Mouse (Mus musculus) C2C12 (cell line): ENCODE measurements around the gene Scyl2. TPM values are rescaled to one million over a fixed set of nuclear protein-coding genes. Genes with fewer than 3 reads are reported as not detected.
"Not testable (repeated sequence)": the region's sequence is repeated elsewhere in the genome, so short reads cannot be mapped to it uniquely, and the experiment has no call there.

Experiments used
- H3K27me3 ChIP-seq: one replicate; pipeline ENCODE4 v1.6.1; 2011; ENCODE audit not compliant: control insufficient read depth, insufficient read depth, insufficient read length
- H3K36me3 ChIP-seq: one replicate; pipeline ENCODE4 v1.6.1; 2011; ENCODE audit not compliant: control insufficient read depth, insufficient read depth
- H3K4me3 ChIP-seq: one replicate; pipeline ENCODE4 v1.5.1; 2011; ENCODE audit warnings: mild to moderate bottlenecking, control low read depth; ENCODE audit not compliant: poor library complexity, insufficient read depth, severe bottlenecking
- H3K79me2 ChIP-seq: one replicate; pipeline ENCODE4 v1.6.1; 2011; ENCODE audit not compliant: control insufficient read depth, insufficient read depth
- H3K79me3 ChIP-seq: one replicate; pipeline ENCODE4 v1.6.1; 2011; ENCODE audit warnings: low read depth, control low read depth
- H3ac ChIP-seq: one replicate; pipeline ENCODE3; 2011; ENCODE audit warnings: low read depth; ENCODE audit not compliant: control insufficient read depth, insufficient read length
- CEBPB ChIP-seq: IDR thresholded peaks from one replicate; pipeline ENCODE4 v1.6.1; 2011; ENCODE audit warnings: low read depth, mild to moderate bottlenecking, control low read depth, moderate library complexity
- CTCF ChIP-seq: IDR thresholded peaks from one replicate; pipeline ENCODE4 v1.5.1; 2011; ENCODE audit not compliant: control insufficient read depth, insufficient read depth, insufficient read length
- FOSL1 ChIP-seq: IDR thresholded peaks from one replicate; pipeline ENCODE4 v1.8.0; 2011; ENCODE audit warnings: mild to moderate bottlenecking, low read length; ENCODE audit not compliant: poor library complexity, insufficient read depth, severe bottlenecking
- MAX ChIP-seq: IDR thresholded peaks from one replicate; pipeline ENCODE4 v1.6.1; 2011; ENCODE audit warnings: mild to moderate bottlenecking, control low read depth
- MYOD1 ChIP-seq: IDR thresholded peaks from one replicate; pipeline ENCODE4 v1.6.1; 2011; ENCODE audit warnings: low read depth; ENCODE audit not compliant: control insufficient read depth, insufficient read length
- MYOG ChIP-seq: IDR thresholded peaks from one replicate; pipeline ENCODE4 v1.6.1; 2011; ENCODE audit not compliant: control insufficient read depth, insufficient read length; ENCODE audit errors: extremely low read depth
- USF1 ChIP-seq: IDR thresholded peaks from one replicate; pipeline ENCODE4 v1.6.1; 2011; ENCODE audit warnings: low read depth, mild to moderate bottlenecking, control low read depth, moderate library complexity
- polyA plus RNA-seq: library from polyadenylated mRNA; unstranded; fragments of >200 nt; fragmentation: generic; extraction: Trizol; gene quantifications from one replicate; pipeline ENCODE4 v1.2.1, GENCODE M21; 2012; ENCODE audit warnings: missing spikeins

Gene Scyl2
- polyA plus RNA-seq, 1 experiment: 6.7 TPM

DNA sequence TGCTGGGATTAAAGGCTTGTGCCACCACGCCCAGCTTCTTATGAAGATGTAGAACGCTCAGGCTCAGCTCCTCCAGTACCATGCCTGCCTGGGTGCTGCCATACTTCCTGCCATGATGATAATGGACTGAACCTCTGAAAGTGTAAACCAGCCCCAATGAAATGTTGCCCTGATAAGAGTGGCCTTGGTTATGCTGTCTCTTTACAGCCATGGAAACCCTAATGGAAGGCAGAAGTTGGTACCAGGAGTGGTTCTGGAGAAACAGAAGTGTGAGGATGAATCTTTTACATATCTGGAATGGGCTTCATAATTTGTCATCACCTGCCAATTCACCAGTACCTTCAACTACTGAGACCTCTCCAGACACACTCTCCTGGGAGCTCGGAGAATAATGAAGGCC is 11.9 kb upstream of the Scyl2 start:
- no peak for TF ChIP-seq CTCF
- no peak for TF ChIP-seq MYOG
- TF ChIP-seq FOSL1: no peak
- TF ChIP-seq MAX: no peak
- no peak for TF ChIP-seq USF1
- no peak for TF ChIP-seq CEBPB
- no peak for TF ChIP-seq MYOD1
- H3K79me3 ChIP-seq: no peaks in the 10 kb centered on the region
- H3K79me2 ChIP-seq: no peaks in the 10 kb centered on the region
- H3K27me3 ChIP-seq: no peaks in the 10 kb centered on the region
- no peak overlapping the region for H3ac ChIP-seq
- H3K36me3 ChIP-seq: no peaks in the 10 kb centered on the region
- H3K4me3 ChIP-seq: no peak overlapping the region

DNA sequence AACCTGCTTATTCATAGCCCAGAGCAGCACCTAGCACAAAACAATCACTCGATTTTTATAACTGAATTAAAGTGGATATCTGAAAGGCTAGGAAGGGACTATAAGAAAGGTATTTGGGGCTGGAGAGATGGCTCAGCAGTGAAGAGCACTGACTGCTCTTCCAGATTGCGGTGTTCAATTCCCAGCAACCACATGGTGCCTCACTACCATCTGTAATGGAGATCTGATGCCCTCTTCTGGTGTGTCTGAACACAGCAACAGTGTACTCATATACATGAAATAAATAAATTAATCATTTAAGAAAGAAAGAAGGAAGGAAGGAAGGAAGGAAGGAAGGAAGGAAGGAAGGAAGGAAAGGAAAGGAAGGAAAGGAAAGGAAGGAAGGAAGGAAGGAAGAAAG is 10.2 kb upstream of the Scyl2 start:
- H3ac ChIP-seq, H3K36me3 ChIP-seq, H3K79me3 ChIP-seq, H3K4me3 ChIP-seq, H3K79me2 ChIP-seq, H3K27me3 ChIP-seq: not testable (repeated sequence)

DNA sequence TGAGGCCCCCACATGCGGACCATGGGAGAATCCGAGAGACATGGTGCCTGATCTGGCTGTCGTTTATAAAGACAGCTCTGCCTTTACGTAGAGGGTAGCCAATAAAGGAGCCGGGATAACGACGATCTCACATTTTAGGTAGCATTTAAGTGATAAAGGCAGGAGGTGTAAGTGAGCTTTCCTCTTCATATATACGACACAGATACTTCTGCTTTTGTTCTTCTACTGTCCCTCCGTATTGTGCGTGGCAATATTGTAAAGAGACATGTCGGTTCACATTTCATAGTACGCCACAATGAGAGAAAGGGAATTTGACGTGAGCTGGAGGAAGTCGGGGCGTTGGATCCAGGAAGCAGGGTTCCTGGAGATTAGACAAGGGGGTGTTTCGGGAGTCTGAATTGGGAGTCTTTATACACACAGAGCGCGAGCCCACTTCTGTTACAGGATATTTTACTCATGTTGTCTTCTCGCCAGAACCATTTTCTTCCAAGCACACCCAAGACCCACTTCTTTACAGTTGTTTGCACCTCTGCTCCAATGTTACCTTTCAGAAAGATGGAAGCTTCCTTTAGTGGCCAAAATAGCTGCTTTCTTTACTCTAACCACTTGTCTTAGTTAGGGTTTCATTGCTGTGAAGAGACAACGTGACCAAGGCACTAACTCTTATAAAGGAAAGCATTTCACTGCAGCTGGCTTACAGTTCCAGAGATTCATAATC is 9.3 kb upstream of the Scyl2 start:
- Histone ChIP-seq H3K27me3 (peaks cover 4% of the 10 kb centered on the region), H3ac (no peak overlapping the region), H3K4me3 (no peak overlapping the region), H3K36me3 (no peaks in the 10 kb centered on the region), H3K79me2 (no peaks in the 10 kb centered on the region), H3K79me3 (no peaks in the 10 kb centered on the region)
- TF ChIP-seq USF1 (no peak), CTCF (no peak), FOSL1 (no peak), MAX (no peak)

DNA sequence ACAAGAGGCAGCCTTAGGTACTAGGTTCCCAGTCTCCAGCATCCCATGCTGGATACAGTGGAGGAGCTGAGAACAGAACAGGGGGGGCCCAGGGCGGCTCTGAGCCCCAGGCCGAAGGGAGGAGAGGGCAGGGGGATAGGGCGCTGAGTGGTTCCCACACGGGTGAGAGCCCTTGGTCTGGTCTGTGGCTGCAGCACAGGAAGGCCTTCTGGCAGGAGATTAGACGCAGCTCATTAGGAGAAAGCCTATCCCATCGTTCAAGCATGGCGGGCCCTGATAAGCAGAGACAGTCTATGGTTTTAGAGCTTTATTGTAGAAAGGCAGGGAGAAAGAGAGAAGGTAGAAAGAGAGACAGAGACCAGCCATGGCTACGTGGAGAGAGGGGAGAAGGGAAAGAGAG is 3.9 kb upstream of the Scyl2 start:
- peaks cover 14% of the 10 kb centered on the region for H3K79me2 ChIP-seq
- no peak overlapping the region for H3K4me3 ChIP-seq
- H3ac ChIP-seq: no peak overlapping the region
- no peak for TF ChIP-seq MAX
- TF ChIP-seq MYOG: no peak
- TF ChIP-seq CTCF: no peak
- TF ChIP-seq FOSL1: no peak
- no peak for TF ChIP-seq CEBPB
- no peak for TF ChIP-seq USF1
- TF ChIP-seq MYOD1: no peak
- peaks cover 8% of the 10 kb centered on the region for H3K79me3 ChIP-seq
- H3K36me3 ChIP-seq: no peaks in the 10 kb centered on the region
- H3K27me3 ChIP-seq: peaks cover 12% of the 10 kb centered on the region

DNA sequence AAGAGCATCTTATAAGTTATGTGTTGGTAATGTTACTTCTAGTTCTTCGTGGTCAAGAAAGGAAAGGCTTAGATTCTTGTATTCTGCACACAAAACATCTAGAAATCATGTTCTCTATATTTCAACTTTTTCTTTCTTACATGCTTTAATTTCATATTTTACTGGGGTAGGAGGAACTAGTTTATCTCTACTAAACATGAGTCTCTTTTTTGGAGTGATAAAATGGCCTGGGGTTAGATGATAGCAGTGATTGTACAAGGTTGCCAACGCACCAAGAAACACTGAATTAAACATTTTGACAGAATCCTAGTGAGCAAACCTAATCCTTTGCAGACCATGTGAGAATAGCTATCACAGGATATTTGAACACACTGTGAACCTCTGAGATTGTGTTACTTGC is 1.4 kb upstream of the Scyl2 start:
- Histone ChIP-seq H3ac (no peak overlapping the region), H3K27me3 (peaks cover 12% of the 10 kb centered on the region), H3K79me3 (peaks cover 29% of the 10 kb centered on the region), H3K79me2 (peaks cover 40% of the 10 kb centered on the region), H3K4me3 (no peak overlapping the region), H3K36me3 (no peaks in the 10 kb centered on the region)
- TF ChIP-seq FOSL1 (no peak), USF1 (no peak), MYOG (no peak), MYOD1 (no peak), CEBPB (no peak)

DNA sequence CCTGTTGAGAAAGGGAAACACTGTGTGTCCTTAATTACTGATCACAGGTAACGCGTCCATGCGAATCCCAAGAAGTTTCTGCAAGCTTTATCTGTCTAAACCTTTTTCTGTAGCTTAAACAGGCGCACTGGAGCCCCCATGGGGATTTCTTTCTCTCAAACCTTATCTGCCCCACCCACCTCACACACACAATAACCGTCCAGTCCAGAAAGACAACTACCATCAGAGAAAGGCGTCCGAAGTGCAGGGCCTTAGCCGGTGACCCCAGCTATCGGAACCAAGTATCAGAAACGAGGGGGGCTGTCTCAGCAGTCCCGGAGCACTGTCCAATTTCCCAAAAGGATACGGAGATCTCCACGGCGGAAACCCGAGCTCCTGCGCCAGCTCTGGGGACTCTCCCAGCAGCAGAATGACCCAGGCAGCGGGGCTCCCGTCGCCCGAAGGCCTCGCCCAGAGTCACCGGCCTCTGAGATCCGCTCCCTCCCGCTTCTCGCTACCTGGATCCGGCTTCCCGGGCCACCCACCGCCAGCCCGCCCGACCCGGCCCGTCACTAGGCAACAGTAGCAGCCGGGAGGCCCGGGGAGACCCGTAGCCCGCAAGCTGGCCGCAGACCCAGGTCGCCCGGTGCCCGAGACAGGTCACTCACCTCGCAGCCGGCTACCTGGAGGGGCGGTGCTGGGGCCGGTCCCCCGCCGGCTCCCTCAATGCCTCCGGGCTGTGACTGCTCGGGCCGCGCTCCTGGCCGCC is 520 bp downstream of the Scyl2 start:
- H3K79me3 ChIP-seq: peaks cover 40% of the 10 kb centered on the region
- no peaks in the 10 kb centered on the region for H3K36me3 ChIP-seq
- peak overlapping the region; percentile 97 for H3K4me3 ChIP-seq
- H3K27me3 ChIP-seq: peaks cover 8% of the 10 kb centered on the region
- peak overlapping the region; percentile 96 for H3ac ChIP-seq
- TF ChIP-seq MYOD1 (no peak), CTCF (no peak), CEBPB (no peak), MYOG (no peak)
- H3K79me2 ChIP-seq: peaks cover 57% of the 10 kb centered on the region
